Mouse (Mus musculus): ENCODE measurements at regions not wholly inside any gene's neighbourhood (a gene's known extent, or its start where the extent isn't known, plus 50 kb on each side); places are given as distances from the start of the nearest gene placed in this dataset.

DNA sequence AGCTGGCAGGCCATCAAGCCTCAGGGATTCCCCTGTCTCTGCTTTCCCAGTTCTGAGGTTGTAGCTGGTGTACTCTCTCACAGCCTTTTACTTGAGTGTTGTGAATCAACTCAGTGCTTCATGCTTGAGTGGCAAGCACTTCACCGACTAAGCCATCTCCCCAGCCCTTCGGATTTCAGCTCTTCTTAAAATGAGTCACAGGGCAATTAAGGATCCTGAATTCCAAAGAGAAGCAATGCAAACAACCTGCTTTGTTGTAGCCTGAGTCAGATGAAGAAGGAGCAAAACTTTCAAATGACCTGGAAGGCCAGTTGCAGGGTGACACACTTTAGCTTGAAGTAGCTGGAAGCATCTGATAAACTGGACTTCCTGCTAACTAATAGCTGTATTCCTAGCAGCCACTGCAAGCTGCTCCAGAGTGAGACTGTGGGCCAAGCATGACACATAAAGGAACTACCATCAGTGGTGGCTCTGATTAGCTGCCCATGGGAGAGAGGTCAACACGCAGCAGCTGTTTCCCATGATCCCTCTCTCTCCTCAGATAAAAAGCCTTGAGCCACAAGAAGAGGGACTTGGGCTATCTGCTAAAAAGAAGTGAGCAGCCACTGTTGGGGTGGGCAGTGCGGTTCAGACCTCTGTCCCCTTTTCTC is 285.4 kb upstream of the Sdk2 start:
- Histone ChIP-seq H3K4me1 (no peaks in the 10 kb centered on the region; the same call in 1 of the 2 replicates), H3K27me3 (replicated peaks) (no peaks in the 10 kb centered on the region), H3K4me2 (no peak overlapping the region), H3K9me3 (replicated peaks) (no peaks in the 10 kb centered on the region), H3K27ac (no peak overlapping the region), H3K9ac (no peak overlapping the region), H3K4me3 (no peak overlapping the region), H3K36me3 (no peaks in the 10 kb centered on the region)
- WGBS (ENCODE audit: insufficient replicate concordance) = 37% methylated on average over 4 of the region's 4 CpGs
- ATAC-seq = no peak

DNA sequence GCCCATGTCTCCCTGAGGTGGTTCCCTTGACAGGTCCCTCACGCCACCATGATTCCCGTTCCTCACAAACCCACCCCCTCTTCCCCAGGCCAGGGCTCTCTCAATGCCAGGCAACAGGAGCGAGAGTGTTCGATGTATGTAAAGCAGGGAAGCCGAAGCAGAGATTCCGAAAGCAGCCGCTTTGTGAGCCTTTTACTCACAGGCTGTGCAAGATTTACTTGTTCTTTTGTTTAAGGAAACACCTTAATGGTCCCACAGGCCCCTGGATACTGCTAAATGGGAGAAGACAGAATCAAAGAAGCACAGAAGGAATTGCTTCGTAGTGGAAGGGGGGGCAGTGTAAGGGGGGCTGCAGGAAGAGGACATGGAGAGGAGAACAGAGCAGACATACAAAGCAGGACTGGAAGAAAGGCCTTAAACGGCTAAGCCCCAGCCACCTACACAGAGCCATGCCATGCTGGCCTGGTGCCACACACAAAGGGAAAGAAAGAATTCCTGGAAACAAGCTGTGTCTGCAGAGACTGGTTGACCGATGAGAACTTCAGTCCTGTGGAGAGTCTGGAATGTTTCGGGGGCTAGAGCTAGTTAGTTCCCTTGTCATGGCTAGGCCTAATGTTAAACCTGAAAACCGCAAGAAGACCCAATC is 270.1 kb upstream of the Sdk2 start:
- Histone ChIP-seq H3K9ac (no peak overlapping the region), H3K4me3 (no peak overlapping the region), H3K4me1 (no peaks in the 10 kb centered on the region), H3K36me3 (no peaks in the 10 kb centered on the region), H3K9me3 (replicated peaks) (no peaks in the 10 kb centered on the region), H3K27ac (no peak overlapping the region), H3K27me3 (replicated peaks) (no peaks in the 10 kb centered on the region), H3K4me2 (no peak overlapping the region)
- ATAC-seq = no peak
- 72% methylated on average over 12 of the region's 12 CpGs for WGBS (ENCODE audit: insufficient replicate concordance)

DNA sequence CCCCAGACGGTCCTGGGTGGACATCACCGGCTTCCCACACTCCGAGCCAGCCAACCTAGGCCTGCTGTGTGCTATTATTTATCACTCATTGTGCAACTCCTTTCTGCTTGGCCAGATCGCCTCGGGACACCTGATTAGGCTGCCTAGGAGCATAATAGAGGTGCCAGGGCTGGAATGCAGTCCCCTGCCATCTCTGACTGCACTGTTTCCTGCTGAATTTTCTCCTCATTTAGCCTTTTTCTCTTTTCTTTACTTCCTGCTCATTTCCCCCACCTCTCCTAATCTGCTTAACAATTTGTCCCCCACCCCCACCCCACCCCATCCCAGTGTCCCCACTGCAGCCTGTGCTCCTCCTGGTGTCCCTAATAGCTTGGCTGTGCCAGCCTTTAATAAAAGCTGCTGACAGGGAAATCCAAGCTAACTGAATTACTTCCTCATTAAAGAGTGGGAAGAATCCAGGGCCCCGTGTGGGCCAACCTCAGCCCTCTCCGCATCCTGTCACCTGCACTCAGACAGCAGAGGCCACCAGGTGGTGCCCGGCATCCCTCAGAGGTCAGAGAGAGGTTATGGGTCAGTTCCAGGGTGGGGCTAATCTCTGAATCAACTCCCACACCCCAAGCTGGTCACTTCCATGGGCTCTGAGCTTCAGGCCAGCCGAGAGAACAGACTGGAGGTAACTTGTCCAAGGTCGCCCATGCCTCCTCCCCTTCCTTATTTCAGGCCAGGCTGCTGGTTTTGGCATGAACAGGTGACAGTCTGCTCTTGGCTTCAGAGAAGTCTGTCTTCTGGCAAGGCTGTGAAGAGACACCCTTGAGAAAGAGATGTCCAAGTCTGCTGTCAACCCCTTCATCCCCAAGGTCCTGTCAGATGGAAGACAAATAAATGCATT is 269.3 kb upstream of the Sdk2 start:
- Histone ChIP-seq H3K27ac (no peak overlapping the region), H3K9ac (no peak overlapping the region), H3K27me3 (replicated peaks) (no peaks in the 10 kb centered on the region), H3K4me2 (no peak overlapping the region), H3K4me3 (no peak overlapping the region), H3K36me3 (no peaks in the 10 kb centered on the region), H3K4me1 (no peaks in the 10 kb centered on the region), H3K9me3 (replicated peaks) (no peaks in the 10 kb centered on the region)
- ATAC-seq = no peak
- WGBS (ENCODE audit: insufficient replicate concordance) = 43% methylated on average over 10 of the region's 10 CpGs

DNA sequence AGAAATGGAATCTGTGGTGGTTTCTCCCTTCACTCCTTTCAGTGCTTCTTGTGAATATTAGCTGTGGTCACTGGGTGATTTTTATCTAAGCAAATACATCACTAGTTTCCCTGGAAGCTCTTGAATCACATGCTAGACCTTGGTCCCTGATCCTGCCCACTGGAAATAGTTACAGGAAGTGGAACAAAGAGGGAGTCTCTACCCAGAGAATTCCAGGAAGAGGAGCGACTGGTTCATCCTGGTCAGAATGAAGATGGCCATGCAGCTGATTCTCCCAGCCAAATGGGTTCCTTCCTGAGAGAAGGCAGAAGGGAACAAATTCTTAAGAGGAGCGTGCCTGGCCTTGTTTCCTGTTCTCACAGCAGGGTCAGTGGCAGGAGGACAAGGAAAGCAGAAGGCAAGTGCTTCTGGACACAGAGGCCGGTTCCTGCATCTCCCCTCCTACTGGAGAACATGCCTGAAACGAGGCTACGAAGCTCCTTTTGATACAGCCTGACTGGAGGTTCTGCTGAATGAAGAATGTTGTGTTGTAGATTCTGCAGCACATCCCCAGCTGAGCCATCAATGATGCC is 264.8 kb upstream of the Sdk2 start:
- no peaks in the 10 kb centered on the region for H3K4me1 ChIP-seq
- H3K27me3 ChIP-seq (replicated peaks) = no peaks in the 10 kb centered on the region
- ATAC-seq = no peak
- H3K4me3 ChIP-seq = no peak overlapping the region
- no peak overlapping the region for H3K27ac ChIP-seq
- WGBS (ENCODE audit: insufficient replicate concordance) = 49% methylated on average over 5 of the region's 5 CpGs
- no peaks in the 10 kb centered on the region for H3K36me3 ChIP-seq
- no peaks in the 10 kb centered on the region for H3K9me3 ChIP-seq (replicated peaks)
- H3K9ac ChIP-seq = no peak overlapping the region
- no peak overlapping the region for H3K4me2 ChIP-seq

DNA sequence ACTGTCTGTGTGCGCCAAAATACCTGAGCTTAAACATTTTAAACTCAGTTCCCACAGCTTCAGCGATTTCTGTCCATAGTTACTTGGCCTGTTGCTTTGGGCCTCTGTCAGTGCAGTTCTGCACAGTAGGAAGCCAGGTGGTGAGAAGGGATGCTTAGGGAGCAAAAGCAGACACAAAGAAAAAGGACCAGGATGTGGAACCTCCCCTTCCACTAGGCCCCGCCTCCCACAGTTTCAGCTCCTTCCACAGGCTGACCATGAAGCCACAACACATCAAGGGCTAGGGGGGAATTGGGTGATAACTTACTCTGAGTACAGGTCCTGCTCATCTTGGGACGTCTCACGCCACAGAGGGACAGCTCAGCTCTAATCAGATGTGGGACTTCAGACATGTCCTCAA is 263.5 kb upstream of the Sdk2 start:
- no peaks in the 10 kb centered on the region for H3K4me1 ChIP-seq
- no peak for ATAC-seq
- H3K4me2 ChIP-seq = no peak overlapping the region
- H3K9ac ChIP-seq = no peak overlapping the region
- 61% methylated on average over 5 of the region's 5 CpGs for WGBS (ENCODE audit: insufficient replicate concordance)
- H3K27me3 ChIP-seq (replicated peaks) = no peaks in the 10 kb centered on the region
- H3K36me3 ChIP-seq = no peaks in the 10 kb centered on the region
- no peaks in the 10 kb centered on the region for H3K9me3 ChIP-seq (replicated peaks)
- H3K4me3 ChIP-seq = no peak overlapping the region
- no peak overlapping the region for H3K27ac ChIP-seq

DNA sequence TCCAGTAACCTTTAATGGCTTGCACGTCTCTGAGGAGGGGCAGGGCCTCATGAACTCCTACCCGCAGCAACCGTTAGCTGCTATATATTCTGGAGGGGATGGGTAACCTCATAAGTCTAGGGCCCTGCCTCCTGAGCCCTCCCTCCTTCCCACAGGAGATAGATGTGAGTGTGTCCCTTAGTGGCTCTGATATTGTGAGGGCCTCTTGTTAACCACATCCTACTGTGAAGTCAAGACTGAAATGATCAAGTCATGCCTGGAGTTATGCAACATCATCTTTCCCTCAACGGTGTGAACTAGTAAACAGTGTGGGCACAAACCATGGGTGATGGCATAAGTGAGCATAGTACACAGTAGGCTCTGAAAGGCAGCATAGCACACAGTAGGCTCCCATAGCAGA is 255.8 kb upstream of the Sdk2 start:
- 50% methylated on average over 4 of the region's 4 CpGs for WGBS (ENCODE audit: insufficient replicate concordance)

DNA sequence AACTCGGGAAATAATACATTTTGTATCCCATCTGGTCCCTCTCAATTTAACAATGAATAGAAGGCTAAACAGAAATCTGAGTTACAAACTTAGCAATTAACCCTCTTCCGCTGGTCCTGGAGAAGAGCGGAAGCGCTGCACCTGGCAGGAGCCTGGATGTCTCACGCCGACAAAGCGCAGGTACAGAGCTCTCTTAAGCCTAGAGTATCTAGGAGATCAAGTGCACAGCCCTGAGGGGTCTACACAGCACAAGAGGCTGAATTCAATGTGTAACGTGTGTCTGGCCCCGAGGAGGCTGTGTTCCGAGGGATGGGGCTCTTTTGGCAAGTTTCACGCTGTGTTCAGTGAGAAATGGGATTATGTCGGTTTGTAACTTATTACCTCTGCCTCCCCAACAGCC is 255.1 kb upstream of the Sdk2 start:
- Histone ChIP-seq H3K27me3 (replicated peaks) (no peaks in the 10 kb centered on the region), H3K4me1 (no peaks in the 10 kb centered on the region), H3K9ac (no peak overlapping the region), H3K4me2 (no peak overlapping the region), H3K4me3 (no peak overlapping the region), H3K9me3 (replicated peaks) (no peaks in the 10 kb centered on the region), H3K27ac (no peak overlapping the region), H3K36me3 (no peaks in the 10 kb centered on the region)
- 76% methylated on average over 12 of the region's 12 CpGs for WGBS (ENCODE audit: insufficient replicate concordance)
- ATAC-seq = no peak

More for the DNA sequence above, 255.8 kb upstream of the Sdk2 start:
- no peaks in the 10 kb centered on the region for H3K9me3 ChIP-seq (replicated peaks)
- H3K4me3 ChIP-seq = no peak overlapping the region
- no peaks in the 10 kb centered on the region for H3K4me1 ChIP-seq
- ATAC-seq = 0 out of 2 replicates have a peak, but pooled peaks have one; percentile 32
- no peaks in the 10 kb centered on the region for H3K36me3 ChIP-seq
- no peaks in the 10 kb centered on the region for H3K27me3 ChIP-seq (replicated peaks)
- H3K9ac ChIP-seq = no peak overlapping the region
- H3K4me2 ChIP-seq = no peak overlapping the region
- H3K27ac ChIP-seq = no peak overlapping the region

DNA sequence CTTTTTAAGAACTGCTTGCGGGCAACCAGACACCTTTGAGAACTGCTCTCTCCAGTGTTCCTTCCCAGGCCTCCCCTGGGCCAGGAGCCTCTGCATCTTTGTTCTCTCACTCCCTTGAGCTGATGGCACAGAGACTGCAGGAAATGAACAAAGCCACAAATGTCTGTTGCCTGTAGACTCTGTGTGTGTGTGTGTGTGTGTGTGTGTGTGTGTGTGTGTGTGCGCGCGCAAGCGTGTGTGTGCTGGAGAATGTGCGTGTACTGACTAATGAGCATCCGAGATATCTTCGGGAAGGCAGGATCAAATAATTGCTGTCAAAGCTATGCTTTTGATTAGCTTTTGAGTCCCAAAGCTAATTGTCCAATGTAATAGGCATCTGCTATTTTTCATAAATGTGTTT is 254.7 kb upstream of the Sdk2 start:
- ATAC-seq = no peak
- Histone ChIP-seq H3K9me3 (replicated peaks) (no peaks in the 10 kb centered on the region), H3K27ac (no peak overlapping the region), H3K9ac (no peak overlapping the region), H3K36me3 (no peaks in the 10 kb centered on the region), H3K4me3 (no peak overlapping the region), H3K4me1 (no peaks in the 10 kb centered on the region), H3K27me3 (replicated peaks) (no peaks in the 10 kb centered on the region), H3K4me2 (no peak overlapping the region)
- WGBS (ENCODE audit: insufficient replicate concordance) = 75% methylated on average over 8 of the region's 8 CpGs

DNA sequence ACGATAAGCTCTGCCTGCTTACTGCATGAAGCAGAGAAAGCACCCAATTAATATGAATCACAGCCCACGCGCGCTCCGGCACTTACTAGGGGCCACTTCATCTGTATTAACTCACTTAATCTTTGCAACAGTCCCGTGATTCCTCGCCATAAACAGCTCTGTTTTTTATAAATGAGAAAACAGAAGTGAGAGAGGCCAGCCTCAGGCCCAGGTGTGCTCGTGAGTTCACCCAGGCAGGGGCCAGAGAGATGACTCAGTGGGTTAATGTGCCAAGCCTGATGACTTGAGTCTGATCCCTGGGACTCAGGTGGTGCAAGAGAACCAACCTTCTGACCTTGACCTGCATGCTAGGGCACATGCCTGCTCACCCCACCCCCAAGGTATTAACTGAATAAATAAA is 248.4 kb upstream of the Sdk2 start:
- Histone ChIP-seq H3K4me2 (no peak overlapping the region), H3K36me3 (no peaks in the 10 kb centered on the region), H3K9ac (no peak overlapping the region), H3K4me1 (no peaks in the 10 kb centered on the region), H3K4me3 (no peak overlapping the region), H3K27ac (no peak overlapping the region), H3K27me3 (replicated peaks) (peaks cover 24% of the 10 kb centered on the region), H3K9me3 (replicated peaks) (no peaks in the 10 kb centered on the region)
- 69% methylated on average over 8 of the region's 8 CpGs for WGBS (ENCODE audit: insufficient replicate concordance)
- ATAC-seq = no peak

DNA sequence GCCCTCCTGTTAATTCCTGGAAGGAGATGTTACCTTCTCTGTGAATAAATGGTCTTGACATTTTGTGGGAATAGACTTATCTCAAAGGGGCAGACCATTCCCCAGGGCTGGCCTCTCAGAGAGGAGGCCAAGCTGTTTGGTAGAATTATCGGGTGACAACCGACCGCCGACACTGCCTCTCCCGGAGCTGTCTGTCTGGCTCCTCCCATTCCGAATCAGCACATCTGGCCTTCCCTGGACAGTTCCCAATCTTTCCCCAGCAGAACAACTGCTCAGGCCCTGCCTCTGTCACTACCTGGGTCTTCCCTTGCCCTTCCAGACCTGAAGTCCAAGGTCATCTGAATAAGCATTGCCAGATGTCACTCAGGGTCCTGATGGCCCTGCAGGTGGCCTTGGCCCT is 246.8 kb upstream of the Sdk2 start:
- H3K4me3 ChIP-seq = no peak overlapping the region
- no peaks in the 10 kb centered on the region for H3K36me3 ChIP-seq
- ATAC-seq = no peak
- H3K4me1 ChIP-seq = no peaks in the 10 kb centered on the region
- WGBS (ENCODE audit: insufficient replicate concordance) = 36% methylated on average over 6 of the region's 6 CpGs
- no peaks in the 10 kb centered on the region for H3K9me3 ChIP-seq (replicated peaks)
- peaks cover 24% of the 10 kb centered on the region for H3K27me3 ChIP-seq (replicated peaks)
- no peak overlapping the region for H3K9ac ChIP-seq
- H3K27ac ChIP-seq = no peak overlapping the region
- no peak overlapping the region for H3K4me2 ChIP-seq

DNA sequence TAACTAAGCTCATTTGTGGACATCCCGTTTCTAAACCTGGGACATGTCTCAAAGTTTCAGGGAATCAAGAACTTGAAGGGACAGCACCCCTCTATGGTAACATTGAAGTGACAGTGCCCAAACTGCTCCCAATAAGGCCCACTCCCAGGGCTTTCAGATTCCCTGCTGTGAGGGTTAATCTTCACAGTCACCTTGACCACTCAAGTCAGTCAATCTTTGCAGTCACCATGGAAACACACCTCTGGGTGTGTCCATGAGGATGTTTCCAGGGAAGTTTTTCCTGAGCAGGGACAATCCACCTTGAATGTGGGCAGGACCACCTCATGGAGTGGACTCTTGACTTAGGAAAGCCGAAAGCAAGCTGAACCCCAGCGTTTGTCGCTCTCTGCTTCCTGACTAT is 244.8 kb upstream of the Sdk2 start:
- 63% methylated on average over 4 of the region's 4 CpGs for WGBS (ENCODE audit: insufficient replicate concordance)
- no peak for ATAC-seq
- Histone ChIP-seq H3K4me2 (no peak overlapping the region), H3K4me3 (no peak overlapping the region), H3K9ac (no peak overlapping the region), H3K27ac (no peak overlapping the region), H3K4me1 (no peaks in the 10 kb centered on the region), H3K36me3 (no peaks in the 10 kb centered on the region), H3K9me3 (replicated peaks) (no peaks in the 10 kb centered on the region), H3K27me3 (replicated peaks) (peaks cover 30% of the 10 kb centered on the region)

Data from liver, embryonic 12.5 days (tissue).